Mouse (Mus musculus) liver, embryonic 14.5 days (tissue): ENCODE results near the gene Fkbp14.

Experiments used
- CTCF ChIP-seq: IDR thresholded peaks from 2 replicates; pipeline ENCODE4 v1.5.1; 2016; ENCODE audit warnings: antibody characterized with exemption, low read depth, control low read depth
- EP300 ChIP-seq: IDR thresholded peaks from 2 replicates; pipeline ENCODE4 v1.6.1; 2016; ENCODE audit warnings: antibody characterized with exemption, low read depth

DNA sequence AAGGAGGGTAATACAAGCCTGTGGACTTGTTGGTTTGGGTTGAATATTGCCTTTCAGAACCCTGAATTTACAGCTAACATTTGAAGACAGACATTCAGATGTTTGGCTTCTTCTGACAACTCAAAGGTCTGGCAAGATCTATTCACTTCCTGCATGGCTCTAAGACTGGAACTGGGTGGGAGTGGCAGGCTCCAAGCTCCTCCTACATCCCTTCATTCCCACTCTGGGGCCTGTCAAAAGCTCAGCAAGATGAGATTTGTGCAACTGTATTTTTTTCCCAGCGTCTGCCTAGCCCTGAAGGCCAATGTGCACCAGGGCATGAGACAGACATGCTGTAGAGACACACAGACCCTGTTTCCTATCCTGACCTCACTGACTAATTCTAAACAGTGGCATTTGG, 41.3 kb downstream of the Fkbp14 start:
- TF ChIP-seq CTCF (no peak), EP300 (no peak)
